Mouse (Mus musculus) megakaryocyte-erythroid progenitor cell, adult 5-6 weeks (primary cell): Measurements from ENCODE around the gene 4930556J24Rik. TPM values are rescaled to one million over a fixed set of nuclear protein-coding genes. Genes with fewer than 3 reads are reported as not detected.
"Not testable (repeated sequence)": the region's sequence is repeated elsewhere in the genome, so short reads cannot be mapped to it uniquely, and the experiment has no call there.

ENCODE experiments used
- ATAC-seq: replicated peaks from 2 replicates; pipeline ENCODE4 v1.8.0; 2016; ENCODE audit warnings: mild to moderate bottlenecking, inconsistent platforms; ENCODE audit not compliant: severe bottlenecking, poor library complexity, low FRiP score, low TSS enrichment
- total RNA-seq, 2 experiments: library from RNA; stranded (forward) in 1 of 2; stranded (reverse) in 1 of 2; fragments of 200-1000, 215-1000 nt in 1 of 2; fragments of >200 nt in 1 of 2; fragmentation: Nextera tagmentation in 1 of 2; gene quantifications; 2 replicates each; pipeline ENCODE4 v1.2.3; 2014 to 2017

4930556J24Rik gene
- total RNA-seq, 2 experiments from 2014 or later: not detected

- no peak for ATAC-seq
Measured at GRCm38 (mm10) chr11:3930931-3931330, 45.6 kb downstream of the 4930556J24Rik start.

GRCm38 (mm10) chr11:3930019-3930418, 46.6 kb downstream of the 4930556J24Rik start:
- no peak for ATAC-seq

GRCm38 (mm10) chr11:3925916-3926315, 50.7 kb downstream of the 4930556J24Rik start:
- ATAC-seq: no peak

GRCm38 (mm10) chr11:3922731-3923130, 53.8 kb downstream of the 4930556J24Rik start:
- ATAC-seq: no peak

GRCm38 (mm10) chr11:3922115-3922514, 54.5 kb downstream of the 4930556J24Rik start:
- ATAC-seq: no peak

- peak; percentile 85 for ATAC-seq
Measured at GRCm38 (mm10) chr11:3921281-3921850, 55.2 kb downstream of the 4930556J24Rik start.

GRCm38 (mm10) chr11:3920476-3920875, 56.1 kb downstream of the 4930556J24Rik start:
- ATAC-seq: no peak

- ATAC-seq: no peak
Measured at GRCm38 (mm10) chr11:3918738-3919137, 57.8 kb downstream of the 4930556J24Rik start.

GRCm38 (mm10) chr11:3914109-3914840, 62.3 kb downstream of the 4930556J24Rik start, which contains the start of gene Slc35e4:
Gene Slc35e4, minus strand, starts transcription at chr11:3914664.
- peak; percentile 59 for ATAC-seq

- ATAC-seq: peak; percentile 84
Measured at GRCm38 (mm10) chr11:3913316-3914108, 63.1 kb downstream of the 4930556J24Rik start.

- no peak for ATAC-seq
Measured at GRCm38 (mm10) chr11:3912875-3913271, 63.7 kb downstream of the 4930556J24Rik start.

GRCm38 (mm10) chr11:3912100-3912874, 64.3 kb downstream of the 4930556J24Rik start:
- ATAC-seq: no peak

GRCm38 (mm10) chr11:3911440-3911839, 65.1 kb downstream of the 4930556J24Rik start:
- ATAC-seq: not testable (repeated sequence)

GRCm38 (mm10) chr11:3910513-3911310, 65.9 kb downstream of the 4930556J24Rik start:
- ATAC-seq: no peak

- ATAC-seq: no peak
Measured at GRCm38 (mm10) chr11:3909236-3909635, 67.3 kb downstream of the 4930556J24Rik start.

GRCm38 (mm10) chr11:3905446-3905845, 71.1 kb downstream of the 4930556J24Rik start:
- no peak for ATAC-seq

GRCm38 (mm10) chr11:3904673-3905072, 71.9 kb downstream of the 4930556J24Rik start:
- ATAC-seq: no peak

- ATAC-seq: no peak
Measured at GRCm38 (mm10) chr11:3903046-3903445, 73.5 kb downstream of the 4930556J24Rik start.

- ATAC-seq: no peak
Measured at GRCm38 (mm10) chr11:3902516-3902915, 74.1 kb downstream of the 4930556J24Rik start.
